In the genomic region with DNA sequence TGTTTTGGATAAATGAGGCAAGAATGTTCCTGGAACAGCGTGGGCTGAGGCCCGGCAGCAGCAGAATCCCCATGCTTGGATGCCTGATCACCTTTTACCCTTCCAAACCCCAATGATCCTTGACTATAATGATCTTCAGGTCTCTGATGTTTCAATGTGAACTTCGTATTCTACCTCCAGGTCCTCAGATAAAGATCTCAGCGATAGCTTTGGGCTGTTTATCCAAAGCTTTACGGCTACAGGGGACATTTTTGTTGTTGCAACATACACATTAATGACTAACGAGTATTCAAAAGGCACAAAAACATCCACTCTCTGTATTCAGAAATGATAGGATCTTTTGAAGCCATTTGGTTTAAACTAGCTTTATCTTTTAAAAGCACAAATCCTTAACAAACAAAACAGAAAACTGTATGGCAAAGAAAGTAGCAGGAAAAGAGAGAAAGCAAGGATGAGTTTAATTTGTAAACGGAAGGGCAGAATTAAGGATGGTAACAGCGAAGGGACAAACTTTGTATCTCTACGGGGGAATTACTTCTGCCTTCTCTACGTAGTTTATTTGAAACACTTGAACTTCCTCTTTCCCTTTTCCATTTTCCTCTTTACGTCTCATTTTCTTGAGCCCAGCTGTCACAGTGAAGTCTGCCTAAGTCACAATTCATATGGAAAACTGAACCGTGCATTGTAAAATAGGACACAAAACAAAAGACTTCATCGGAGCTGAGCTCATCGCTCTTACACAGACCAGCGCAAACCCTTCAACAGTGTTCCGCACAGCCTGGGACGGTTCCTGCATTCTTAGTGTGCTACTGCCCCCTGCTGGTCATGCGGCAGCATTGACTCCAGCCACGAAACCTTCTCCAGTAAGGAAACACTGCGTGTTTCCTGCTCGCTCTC, we compare ENCODE assay signal across 8 mouse cellular contexts.
DNase-seq lines count a peak whose midpoint lies in the region; ATAC-seq and TF ChIP-seq lines count a peak whose summit lies in the region.

No protein-coding gene starts in this region.

- peak overlapping the region; percentile 87 for H3K4me2 ChIP-seq in heart, embryonic 12.5 days
- H3K4me2 ChIP-seq in kidney, postnatal 0 days (ENCODE audit: low read length) = peak overlapping the region; percentile 73
- H3K4me2 ChIP-seq in liver, embryonic 11.5 days = peak overlapping the region; percentile 78
- peak overlapping the region; percentile 67 for H3K4me2 ChIP-seq in stomach, embryonic 14.5 days (replicated peaks; ENCODE audit: low read depth, low read length)

- TF ChIP-seq CTCF in kidney, postnatal 0 days (IDR thresholded peaks at IDR 0.05; ENCODE audit: low read depth) = peak; percentile 99

- H3K27me3 ChIP-seq in heart, embryonic 12.5 days (replicated peaks) = no peaks in the 10 kb centered on the region
- no peaks in the 10 kb centered on the region for H3K27me3 ChIP-seq in kidney, postnatal 0 days (ENCODE audit: insufficient read depth, low read length)
- H3K27me3 ChIP-seq in liver, embryonic 11.5 days (replicated peaks; ENCODE audit: control insufficient read depth, insufficient read depth, low read length) = no peaks in the 10 kb centered on the region
- no peaks in the 10 kb centered on the region for H3K27me3 ChIP-seq in stomach, embryonic 14.5 days (ENCODE audit: control insufficient read depth, insufficient read depth, low read length)

- ATAC-seq in erythroid progenitor cell, adult 5-6 weeks (replicated peaks; ENCODE audit: low FRiP score, poor library complexity, severe bottlenecking) = peak; percentile 65
- peak; percentile 82 for ATAC-seq in heart, embryonic 12.5 days (ENCODE audit: insufficient number of reproducible peaks, low FRiP score)
- peak; percentile 85 for ATAC-seq in kidney, postnatal 0 days (replicated peaks; ENCODE audit: low FRiP score, low read depth)
- peak; percentile 83 for ATAC-seq in liver, embryonic 11.5 days (replicated peaks; ENCODE audit: low FRiP score)
- ATAC-seq in stomach, embryonic 14.5 days (ENCODE audit: insufficient number of reproducible peaks, insufficient read depth, low FRiP score, low read depth) = peak; percentile 77; the same call in 1 of the 2 replicates

- no peaks in the 10 kb centered on the region for H3K36me3 ChIP-seq in heart, embryonic 12.5 days
- no peaks in the 10 kb centered on the region for H3K36me3 ChIP-seq in kidney, postnatal 0 days (ENCODE audit: insufficient read depth, low read length)
- no peaks in the 10 kb centered on the region for H3K36me3 ChIP-seq in liver, embryonic 11.5 days (ENCODE audit: control insufficient read depth, insufficient read depth, low read length)
- H3K36me3 ChIP-seq in stomach, embryonic 14.5 days (ENCODE audit: control insufficient read depth, insufficient read depth, low read length) = no peaks in the 10 kb centered on the region

- no peak overlapping the region for H3K27ac ChIP-seq in heart, embryonic 12.5 days (ENCODE audit: poor library complexity, severe bottlenecking)
- peak overlapping the region; percentile 8; the same call in 1 of the 2 replicates for H3K27ac ChIP-seq in kidney, postnatal 0 days
- no peak overlapping the region for H3K27ac ChIP-seq in liver, embryonic 11.5 days (ENCODE audit: low read depth, low read length)
- no peak overlapping the region; the same call in 1 of the 2 replicates for H3K27ac ChIP-seq in stomach, embryonic 14.5 days (ENCODE audit: low read length)

- no peaks in the 10 kb centered on the region for H3K9me3 ChIP-seq in heart, embryonic 12.5 days (replicated peaks)
- no peaks in the 10 kb centered on the region for H3K9me3 ChIP-seq in kidney, postnatal 0 days (replicated peaks; ENCODE audit: low read length)
- H3K9me3 ChIP-seq in liver, embryonic 11.5 days (ENCODE audit: control insufficient read depth, low read length) = no peaks in the 10 kb centered on the region
- no peaks in the 10 kb centered on the region for H3K9me3 ChIP-seq in stomach, embryonic 14.5 days (ENCODE audit: control insufficient read depth, low read depth, low read length)

- H3K4me1 ChIP-seq in heart, embryonic 12.5 days (replicated peaks) = 0 out of 2 replicates have a peak, but pooled peaks cover under 1% of the 10 kb centered on the region
- 0 out of 2 replicates have a peak, but pooled peaks cover 3% of the 10 kb centered on the region for H3K4me1 ChIP-seq in kidney, postnatal 0 days (replicated peaks; ENCODE audit: insufficient read depth, low read length)
- peaks cover 8% of the 10 kb centered on the region; the same call in 1 of the 2 replicates for H3K4me1 ChIP-seq in liver, embryonic 11.5 days (replicated peaks; ENCODE audit: control insufficient read depth, insufficient read depth, low read length)
- H3K4me1 ChIP-seq in stomach, embryonic 14.5 days (ENCODE audit: control insufficient read depth, insufficient read depth, low read length) = no peaks in the 10 kb centered on the region

- H3K4me3 ChIP-seq in heart, embryonic 12.5 days = peak overlapping the region; percentile 59
- peak overlapping the region; percentile 33 for H3K4me3 ChIP-seq in kidney, postnatal 0 days (replicated peaks; ENCODE audit: low read depth, low read length)
- peak overlapping the region; percentile 52 for H3K4me3 ChIP-seq in liver, embryonic 11.5 days (ENCODE audit: low read depth, low read length)
- peak overlapping the region; percentile 39 for H3K4me3 ChIP-seq in stomach, embryonic 14.5 days (ENCODE audit: low read depth, low read length)

- H3K9ac ChIP-seq in heart, embryonic 12.5 days = peak overlapping the region; percentile 69
- peak overlapping the region; percentile 54; the same call in 1 of the 2 replicates for H3K9ac ChIP-seq in kidney, postnatal 0 days (ENCODE audit: low read depth, low read length)
- peak overlapping the region; percentile 60 for H3K9ac ChIP-seq in liver, embryonic 11.5 days (ENCODE audit: low read depth, low read length)
- H3K9ac ChIP-seq in stomach, embryonic 14.5 days (replicated peaks; ENCODE audit: low read depth, low read length) = peak overlapping the region; percentile 45

- WGBS in heart, embryonic 12.5 days = 9% methylated on average over 21 of the region's 21 CpGs
- 5% methylated on average over 21 of the region's 21 CpGs for WGBS in kidney, postnatal 0 days
- 8% methylated on average over 21 of the region's 21 CpGs for WGBS in liver, embryonic 11.5 days
- 8% methylated on average over 21 of the region's 21 CpGs for WGBS in stomach, embryonic 14.5 days

- DNase-seq in CD4-positive helper T cell, adult 2 months (ENCODE audit: low read depth, low spot score) = peak; percentile 90
- peak; percentile 82 for DNase-seq in brain, embryonic 18.5 days (ENCODE audit: low read depth, low spot score)
- DNase-seq in kidney, postnatal 0 days (ENCODE audit: low spot score) = peak; percentile 97
- peak; percentile 80 for DNase-seq in liver, embryonic 11.5 days (ENCODE audit: low spot score)
- DNase-seq in naive thymus-derived CD4-positive, alpha-beta T cell, adult 2 months (ENCODE audit: low read depth) = peak; percentile 95
